ENCODE assay signal across 11 mouse cellular contexts in the genomic region with DNA sequence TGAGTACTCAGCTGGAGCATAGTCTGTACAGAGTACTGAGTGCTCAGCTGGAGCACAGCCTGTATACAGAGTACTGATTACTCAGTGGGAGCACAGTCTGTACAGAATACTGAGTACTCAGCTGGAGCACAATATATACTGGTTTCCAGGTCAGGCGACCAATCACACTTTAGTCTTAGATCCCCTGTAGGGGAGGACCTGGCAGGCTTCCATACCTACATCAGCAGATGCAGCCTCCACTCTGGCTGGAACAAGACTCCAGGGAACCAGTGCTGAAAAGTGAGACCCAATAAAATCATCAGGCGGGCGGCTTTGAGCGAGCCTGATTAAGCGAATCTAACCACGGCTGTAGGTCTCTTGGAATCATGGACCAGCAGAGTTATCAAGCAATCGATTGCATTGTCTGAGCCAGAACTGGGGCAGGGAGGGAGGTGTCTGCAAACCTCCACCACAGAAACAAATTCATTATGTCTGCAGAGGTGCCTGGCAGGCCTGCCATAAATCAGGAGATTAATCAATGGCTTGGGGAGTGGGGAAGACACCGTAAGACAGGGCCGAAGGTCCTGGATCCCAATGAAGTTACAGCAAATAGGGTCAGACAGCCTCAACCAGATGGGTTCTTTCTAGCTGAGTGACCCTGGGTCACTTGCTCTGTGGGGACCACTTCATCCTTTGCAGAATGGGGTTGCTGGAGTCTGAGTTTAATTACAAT. TPM values are rescaled to one million over a fixed set of nuclear protein-coding genes. Genes with fewer than 3 reads are reported as not detected.
A peak's percentile ranks its signal among the peaks of the same experiment; 100 is the strongest.
DNase-seq lines count a peak whose midpoint lies in the region; ATAC-seq lines count a peak whose summit lies in the region.
"Had no signal": no experiment of that assay in that cellular context is flagged by ENCODE, and none has a peak within 500 bp of the region (broad histone marks: within the 10 kb centered on the region; RNA-seq: fewer than 3 reads in every experiment).

No protein-coding gene starts in this region.

- ATAC-seq in hindbrain, embryonic 14.5 days (ENCODE audit: low FRiP score) = peak; percentile 76
- ATAC-seq in midbrain, embryonic 15.5 days (replicated peaks) = peak; percentile 51
- ATAC-seq in inflammation-experienced regulatory T-cells, adult 6 months = no peak

- H3K4me3 ChIP-seq in hindbrain, embryonic 14.5 days (replicated peaks; ENCODE audit: low read length) = no peak overlapping the region
- H3K4me3 ChIP-seq in midbrain, embryonic 15.5 days = no peak overlapping the region
- H3K4me3 ChIP-seq: liver, embryonic 15.5 days had no signal

- no peak overlapping the region for H3K4me2 ChIP-seq in hindbrain, embryonic 14.5 days (replicated peaks)
- no peak overlapping the region for H3K4me2 ChIP-seq in midbrain, embryonic 15.5 days
- H3K4me2 ChIP-seq: liver, embryonic 15.5 days had no signal

- H3K36me3 ChIP-seq in hindbrain, embryonic 14.5 days (replicated peaks; ENCODE audit: control insufficient read depth, insufficient read depth) = no peaks in the 10 kb centered on the region
- no peaks in the 10 kb centered on the region for H3K36me3 ChIP-seq in midbrain, embryonic 15.5 days (replicated peaks)
- H3K36me3 ChIP-seq: liver, embryonic 15.5 days had no signal

- no peak overlapping the region for H3K9ac ChIP-seq in hindbrain, embryonic 14.5 days
- H3K9ac ChIP-seq in midbrain, embryonic 15.5 days = no peak overlapping the region
- H3K9ac ChIP-seq: liver, embryonic 15.5 days had no signal

- H3K9me3 ChIP-seq in hindbrain, embryonic 14.5 days (ENCODE audit: control insufficient read depth, low read length) = 0 out of 2 replicates have a peak, but pooled peaks cover 3% of the 10 kb centered on the region
- no peaks in the 10 kb centered on the region for H3K9me3 ChIP-seq in midbrain, embryonic 15.5 days
- H3K9me3 ChIP-seq: liver, embryonic 15.5 days had no signal

- peaks cover 21% of the 10 kb centered on the region; the same call in 1 of the 2 replicates for H3K4me1 ChIP-seq in hindbrain, embryonic 14.5 days (replicated peaks; ENCODE audit: control insufficient read depth, insufficient read depth, low read length)
- peaks cover 24% of the 10 kb centered on the region for H3K4me1 ChIP-seq in midbrain, embryonic 15.5 days
- H3K4me1 ChIP-seq: liver, embryonic 15.5 days had no signal

- 29% methylated on average over 9 of the region's 9 CpGs for WGBS in hindbrain, embryonic 14.5 days
- WGBS in midbrain, embryonic 15.5 days = 45% methylated on average over 9 of the region's 9 CpGs

- peak overlapping the region; percentile 72 for H3K27ac ChIP-seq in hindbrain, embryonic 14.5 days
- peak overlapping the region; percentile 6 for H3K27ac ChIP-seq in midbrain, embryonic 15.5 days
- H3K27ac ChIP-seq: liver, embryonic 15.5 days had no signal

- DNase-seq in cerebellum, postnatal 10 days = peak; percentile 56 to 65
- no peak for DNase-seq in cerebellum, adult 9-11 months
- DNase-seq in MN1 (ENCODE audit: low spot score) = peak; percentile 85
- peak; percentile 67 for DNase-seq in hindbrain, embryonic 14.5 days (ENCODE audit: low spot score)
- no peak for DNase-seq in thymus, postnatal 36 days
- DNase-seq in frontal cortex, postnatal 25 days (ENCODE audit: low spot score in 2 of 2) = no peak
- DNase-seq: adrenal gland, adult 8-10 months; cerebellum, adult 9-10 months had no signal

- H3K27me3 ChIP-seq in hindbrain, embryonic 14.5 days (ENCODE audit: control insufficient read depth, insufficient read depth, low read length) = no peaks in the 10 kb centered on the region
- no peaks in the 10 kb centered on the region for H3K27me3 ChIP-seq in midbrain, embryonic 15.5 days (replicated peaks)
- H3K27me3 ChIP-seq: liver, embryonic 15.5 days had no signal

RNA-seq across cellular contexts. Expression of a gene that starts 42.0 kb away (rescaled TPM):
- polyA plus RNA-seq in hindbrain, embryonic 14.5 days (2014; fragmentation: Nextera tagmentation; extraction: Ambion mirVana) = 13.6 and 13.7 TPM in 2 replicates
- 16.0 TPM in 2 replicates for polyA plus RNA-seq in midbrain, embryonic 15.5 days (2015; fragmentation: Nextera tagmentation; extraction: Ambion mirVana)
- polyA plus RNA-seq in inflammation-experienced regulatory T-cells, adult 6 months (2017; shearing (Covaris generic)) = 1 to 10 TPM; 1.7 to 2.5 (median 1.9) TPM

Comparison
In these comparisons a context has a peak if more than half of its experiments do, and no peak if none do; other contexts are left out.
1. DNase-seq: peak in cerebellum, postnatal 10 days (2 of 2), MN1 (single experiment) and hindbrain, embryonic 14.5 days (single experiment); none in cerebellum, adult 9-11 months (single experiment), thymus, postnatal 36 days (0 of 2) and frontal cortex, postnatal 25 days (0 of 2).